Mouse (Mus musculus) T-helper 17 cell (primary cell): ENCODE data around the gene Cadps.

Experiments
- in situ Hi-C, 2 experiments: fragments of 300-600 bp; cut with MboI, MseI; formaldehyde crosslinking; loops; 1 replicate in 1 of 2; 2 replicates in 1 of 2; pipeline ENCODE4 v1.15.1; 2025; ENCODE audit warnings: high pct_unique_total_duplicates in 2 of 2

Cadps gene

GRCm38 (mm10) chr14:12822491-12823219 lies at the start of gene Cadps:
Cadps (minus strand) TSS chr14:12823079.
- in situ Hi-C loops = no loop called here

- in situ Hi-C loops = no loop called here
Measured at GRCm38 (mm10) chr14:12869605-12870004, 46.7 kb upstream of the Cadps start.

GRCm38 (mm10) chr14:12865258-12865657 lies 42.4 kb upstream of the Cadps start:
- in situ Hi-C loops = no loop called here

GRCm38 (mm10) chr14:12843860-12844259 lies 21.0 kb upstream of the Cadps start:
- in situ Hi-C loops = no loop called here

GRCm38 (mm10) chr14:12839471-12839870 lies 16.6 kb upstream of the Cadps start:
- in situ Hi-C loops = loop anchor here in 1 of 2 experiments (10.0 kb wide), 1 partner anchor 1475 kb away; no protein-coding TSS in a partner anchor

GRCm38 (mm10) chr14:12838949-12839348 lies 16.1 kb upstream of the Cadps start:
- in situ Hi-C loops = loop anchor here in 1 of 2 experiments (10.0 kb wide), 1 partner anchor 1476 kb away; no protein-coding TSS in a partner anchor

- in situ Hi-C loops = loop anchor here in 1 of 2 experiments (10.0 kb wide), 1 partner anchor 1476 kb away; no protein-coding TSS in a partner anchor
Measured at GRCm38 (mm10) chr14:12838323-12838722, 15.4 kb upstream of the Cadps start.

GRCm38 (mm10) chr14:12837902-12838301 lies 15.0 kb upstream of the Cadps start:
- in situ Hi-C loops = loop anchor here in 1 of 2 experiments (10.0 kb wide), 1 partner anchor 1477 kb away; no protein-coding TSS in a partner anchor

GRCm38 (mm10) chr14:12823781-12824180 lies 902 bp upstream of the Cadps start:
- in situ Hi-C loops = no loop called here

- in situ Hi-C loops = no loop called here
Measured at GRCm38 (mm10) chr14:12821831-12822490, 918 bp downstream of the Cadps start.

- in situ Hi-C loops = no loop called here
Measured at GRCm38 (mm10) chr14:12821156-12821813, 1.6 kb downstream of the Cadps start.

GRCm38 (mm10) chr14:12820149-12820548 lies 2.7 kb downstream of the Cadps start:
- in situ Hi-C loops = no loop called here

GRCm38 (mm10) chr14:12818442-12818841 lies 4.4 kb downstream of the Cadps start:
- in situ Hi-C loops = no loop called here

GRCm38 (mm10) chr14:12812072-12812471 lies 10.8 kb downstream of the Cadps start:
- in situ Hi-C loops = no loop called here

- in situ Hi-C loops = no loop called here
Measured at GRCm38 (mm10) chr14:12802995-12803394, 19.9 kb downstream of the Cadps start.

- in situ Hi-C loops = no loop called here
Measured at GRCm38 (mm10) chr14:12801100-12801499, 21.8 kb downstream of the Cadps start.

- in situ Hi-C loops = no loop called here
Measured at GRCm38 (mm10) chr14:12798926-12799325, 24.0 kb downstream of the Cadps start.

GRCm38 (mm10) chr14:12784296-12784695 lies 38.6 kb downstream of the Cadps start:
- in situ Hi-C loops = no loop called here

GRCm38 (mm10) chr14:12780016-12780415 lies 42.9 kb downstream of the Cadps start:
- in situ Hi-C loops = no loop called here

- in situ Hi-C loops = loop anchor here in 1 of 2 experiments (10.0 kb wide), 1 partner anchor 463 kb away; no protein-coding TSS in a partner anchor
Measured at GRCm38 (mm10) chr14:12777990-12778389, 44.9 kb downstream of the Cadps start.

GRCm38 (mm10) chr14:12768870-12769269 lies 54.0 kb downstream of the Cadps start:
- in situ Hi-C loops = no loop called here

- in situ Hi-C loops = no loop called here
Measured at GRCm38 (mm10) chr14:12753237-12753636, 69.6 kb downstream of the Cadps start.
